Mouse (Mus musculus): ENCODE data around the gene Tmem239.
A peak's percentile ranks its signal among the peaks of the same experiment; 100 is the strongest.
"Not testable (repeated sequence)": the region's sequence is repeated elsewhere in the genome, so short reads cannot be mapped to it uniquely, and the experiment has no call there.

Tmem239 gene

GRCm38 (mm10) chr2:130406178-130406577 lies at the start of gene Tmem239:
Tmem239 (plus strand) TSS chr2:130406478.
- DNase-seq (ENCODE audit: low spot score in 2 of 2): no peak

GRCm38 (mm10) chr2:130357551-130357950 lies 48.7 kb upstream of the Tmem239 start:
- DNase-seq (ENCODE audit: low spot score in 2 of 2): no peak

GRCm38 (mm10) chr2:130358852-130359251 lies 47.4 kb upstream of the Tmem239 start:
- no peak for DNase-seq (ENCODE audit: low spot score in 2 of 2)

- peak; percentile 34 to 72 for DNase-seq (ENCODE audit: low spot score in 2 of 2)
These were observed 43.7 kb upstream of the Tmem239 start for GRCm38 (mm10) chr2:130362511-130363026.

- DNase-seq (ENCODE audit: low spot score in 2 of 2): no peak
These were observed 40.8 kb upstream of the Tmem239 start for GRCm38 (mm10) chr2:130365211-130366094.

DNA sequence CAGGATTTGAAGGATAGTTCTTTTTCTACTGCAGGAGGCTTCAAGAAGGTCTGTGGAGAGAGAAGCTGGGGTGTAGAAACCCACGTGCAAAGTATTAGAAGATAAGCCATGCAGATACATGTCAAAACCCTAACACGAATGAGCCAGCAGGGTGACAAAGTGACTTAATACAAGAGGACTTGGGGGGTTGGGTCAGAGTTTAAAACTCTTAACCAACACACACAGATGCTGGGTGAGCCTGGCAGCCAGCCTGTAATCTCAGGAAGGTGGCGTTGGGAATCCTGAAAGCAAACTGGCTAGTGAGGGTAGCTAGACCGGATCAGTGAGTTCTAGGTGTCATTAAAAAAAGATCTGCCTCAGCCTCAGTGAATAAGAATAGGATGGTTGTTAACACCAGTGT lies 38.9 kb upstream of the Tmem239 start:
- no peak for DNase-seq (ENCODE audit: low spot score in 2 of 2)

DNA sequence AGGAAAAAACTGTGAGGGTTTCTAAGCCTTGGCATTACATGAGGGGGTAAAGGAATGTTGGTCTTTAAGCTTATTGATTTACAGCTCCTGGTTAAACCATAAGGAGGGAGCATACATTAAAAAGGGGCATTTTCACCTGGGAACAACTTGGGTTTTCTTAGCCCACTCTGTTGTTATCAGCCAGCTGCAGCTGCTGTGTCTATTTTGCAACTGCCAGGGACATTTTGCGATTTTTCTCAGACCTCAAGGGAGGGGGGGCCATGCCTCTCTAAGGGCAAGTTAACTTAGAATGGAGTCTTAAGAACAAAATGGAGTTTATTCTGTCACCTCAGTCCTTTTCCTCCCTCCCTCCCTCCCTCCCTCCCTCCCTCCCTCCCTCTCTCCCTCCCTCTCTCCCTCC lies 33.3 kb upstream of the Tmem239 start:
- not testable (repeated sequence) for DNase-seq (ENCODE audit: low spot score in 2 of 2)

DNA sequence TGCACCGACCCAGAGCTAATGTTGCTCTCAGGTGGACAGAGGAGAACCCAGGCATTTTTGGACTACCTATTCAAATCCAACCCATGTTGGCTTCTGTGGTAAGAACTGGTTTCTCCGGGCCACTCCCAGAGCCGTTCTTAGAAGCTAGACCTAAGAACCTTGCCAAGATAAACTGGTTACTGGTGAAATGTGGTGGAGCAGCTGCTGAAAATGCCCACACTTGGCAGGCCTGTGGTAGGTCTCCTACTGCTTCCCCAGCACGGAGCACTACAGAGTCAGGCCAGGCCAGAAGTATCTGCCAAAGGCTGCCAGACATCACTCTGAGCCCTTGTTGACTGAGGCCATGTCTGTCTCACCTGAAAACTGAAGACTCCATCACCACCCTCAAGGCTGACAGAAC lies 31.3 kb upstream of the Tmem239 start:
- no peak for DNase-seq (ENCODE audit: low spot score in 2 of 2)

- no peak for DNase-seq (ENCODE audit: low spot score in 2 of 2)
These were observed 23.1 kb upstream of the Tmem239 start for GRCm38 (mm10) chr2:130383205-130383604.

DNA sequence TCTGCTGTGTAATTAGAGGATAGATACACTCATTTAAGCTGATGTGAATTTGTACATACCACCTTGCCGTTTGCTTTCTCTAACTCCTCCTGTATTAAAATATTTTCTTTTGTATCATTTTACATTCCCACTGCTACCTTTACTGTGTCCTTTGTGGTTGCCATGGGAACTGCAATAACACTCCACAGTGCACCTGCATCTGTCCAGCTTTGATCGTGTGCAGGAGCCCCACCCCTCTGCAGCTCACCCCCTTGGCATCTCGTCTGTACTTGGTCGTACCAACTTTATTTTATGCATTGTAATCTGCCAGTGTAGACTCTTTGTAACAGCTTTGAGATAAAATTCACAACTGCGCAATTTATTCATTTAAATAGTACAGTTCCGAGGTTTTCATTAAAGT lies 22.4 kb upstream of the Tmem239 start:
- no peak for DNase-seq (ENCODE audit: low spot score in 2 of 2)

GRCm38 (mm10) chr2:130386212-130386611 lies 20.1 kb upstream of the Tmem239 start:
- no peak for DNase-seq (ENCODE audit: low spot score in 2 of 2)

DNA sequence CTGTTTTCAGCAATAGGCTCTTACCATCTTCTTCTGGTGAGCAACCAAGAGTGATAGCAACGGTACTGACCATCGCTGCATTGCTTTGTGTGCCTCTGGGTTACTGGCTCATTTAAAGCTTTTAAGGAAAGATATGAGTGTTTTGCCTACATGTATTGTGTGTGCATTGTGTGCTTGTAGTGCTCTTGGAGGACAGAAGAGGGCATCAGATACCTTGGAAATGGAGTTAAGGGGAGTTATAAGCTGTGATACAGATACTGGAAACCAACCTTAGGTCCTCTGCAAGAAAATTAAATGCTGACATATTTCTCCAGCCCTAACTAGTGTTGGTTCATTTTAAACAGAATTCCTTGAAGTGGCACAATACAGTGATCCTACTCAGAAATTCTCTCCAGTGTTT lies 17.5 kb upstream of the Tmem239 start:
- DNase-seq (ENCODE audit: low spot score in 2 of 2): no peak

GRCm38 (mm10) chr2:130390993-130391625 lies 15.2 kb upstream of the Tmem239 start:
- no peak for DNase-seq (ENCODE audit: low spot score in 2 of 2)

- DNase-seq (ENCODE audit: low spot score in 2 of 2): no peak
These were observed 13.4 kb upstream of the Tmem239 start for GRCm38 (mm10) chr2:130392836-130393235.

- no peak for DNase-seq (ENCODE audit: low spot score in 2 of 2)
These were observed 10.6 kb upstream of the Tmem239 start for GRCm38 (mm10) chr2:130395696-130396095.

DNA sequence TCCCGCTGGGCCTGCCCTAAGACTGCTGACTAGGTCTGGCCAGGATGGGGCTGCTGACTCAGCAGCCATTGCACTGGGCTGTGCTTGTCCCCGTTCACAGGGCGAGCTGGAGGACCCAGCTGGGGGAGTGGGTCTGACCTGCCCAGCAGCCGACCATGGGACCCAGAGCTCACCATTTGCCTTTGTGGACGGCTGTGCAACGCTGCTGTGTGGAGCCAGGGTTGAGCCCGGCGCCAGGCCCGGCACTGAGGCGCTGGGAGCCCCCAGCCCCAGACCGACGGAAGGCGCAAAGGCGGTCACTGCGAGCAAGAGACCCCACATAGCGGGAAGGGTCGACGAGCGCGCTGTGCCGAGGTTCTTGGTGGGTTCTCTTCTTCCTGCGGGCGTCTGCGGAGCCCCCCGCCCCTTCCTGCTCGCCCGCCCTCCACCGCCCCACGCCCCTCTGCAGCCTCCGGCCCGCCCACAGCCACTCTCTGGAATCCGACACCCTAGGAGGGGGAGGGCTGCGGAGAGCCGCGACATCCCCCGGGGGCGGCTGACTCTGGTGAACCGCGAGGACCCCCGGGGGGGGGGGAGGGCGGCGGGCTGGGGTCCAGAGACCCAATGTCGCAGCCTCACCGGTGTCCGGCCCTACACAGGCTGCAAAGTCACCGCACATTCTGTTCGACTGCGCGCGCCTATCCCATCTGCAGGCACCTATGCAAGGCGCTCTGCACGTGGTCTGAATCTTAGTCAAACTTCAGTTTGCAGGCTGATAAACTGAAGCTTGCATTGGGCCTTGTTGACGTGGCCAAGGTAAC lies 8.9 kb upstream of the Tmem239 start, which contains the start of gene Cpxm1:
Gene Cpxm1, minus strand, starts transcription at position 389 of the 800 bp plus-strand sequence.
- DNase-seq (ENCODE audit: low spot score in 2 of 2): no peak

DNA sequence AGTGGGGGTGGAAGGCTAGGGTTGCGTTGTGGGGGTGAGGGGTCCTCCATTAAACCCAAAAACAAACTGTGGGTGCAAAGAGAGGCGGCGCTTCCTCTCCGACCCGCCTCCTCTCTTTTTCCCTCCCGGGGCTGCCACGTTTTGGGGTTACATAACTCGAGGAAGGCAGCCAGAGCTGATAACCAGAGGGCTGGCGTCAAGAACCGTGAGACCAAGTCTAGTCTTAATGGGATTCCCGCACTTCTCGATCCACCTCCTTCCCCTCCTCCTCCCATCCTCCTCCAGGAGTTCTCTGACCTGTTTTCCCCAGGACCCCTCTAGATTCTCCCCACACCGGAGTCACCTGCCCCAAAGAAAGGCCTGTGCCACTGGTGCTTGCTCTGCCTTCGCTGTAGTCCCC lies 8.2 kb upstream of the Tmem239 start:
- no peak for DNase-seq (ENCODE audit: low spot score in 2 of 2)

DNA sequence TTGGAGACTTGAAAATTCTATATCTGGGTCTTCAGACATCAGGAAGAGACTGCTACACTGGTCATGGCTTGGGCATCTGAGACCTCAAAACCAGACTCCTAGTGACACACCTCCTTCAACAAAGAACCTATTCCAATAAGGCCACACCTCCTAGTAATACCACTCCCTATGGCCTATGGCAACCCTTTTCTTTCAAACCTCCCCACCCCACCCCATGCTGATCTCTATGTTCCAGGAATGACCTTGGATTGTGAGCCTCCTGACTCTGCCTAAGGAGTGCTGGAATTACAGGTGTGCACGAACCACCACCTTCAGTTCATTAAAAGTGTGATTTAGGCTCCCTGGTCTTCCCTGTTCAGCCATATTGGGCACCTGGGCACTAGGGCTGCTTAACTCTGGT lies 6.2 kb upstream of the Tmem239 start:
- DNase-seq (ENCODE audit: low spot score in 2 of 2): no peak

- no peak for DNase-seq (ENCODE audit: low spot score in 2 of 2)
These were observed 4.4 kb upstream of the Tmem239 start for GRCm38 (mm10) chr2:130401891-130402290.

- no peak for DNase-seq (ENCODE audit: low spot score in 2 of 2)
These were observed 1.3 kb upstream of the Tmem239 start, which contains the start of the genes Gm28372 and 1700020A23Rik for GRCm38 (mm10) chr2:130404939-130405338. Gm28372 (plus strand) TSS chr2:130405239. 1700020A23Rik (plus strand) TSS chr2:130405259.

GRCm38 (mm10) chr2:130408194-130408593 lies 1.9 kb downstream of the Tmem239 start:
- no peak for DNase-seq (ENCODE audit: low spot score in 2 of 2)

All from spleen, postnatal 4 days (tissue).